Mouse (Mus musculus) CH12.LX (cell line): ENCODE data around the gene Itgad. TPM values are rescaled to one million over a fixed set of nuclear protein-coding genes. Genes with fewer than 3 reads are reported as not detected.

Experiments
- DNase-seq: peaks from one replicate; pipeline ENCODE4 v3.0.0-alpha.2; 2013; ENCODE audit errors: extremely low read depth
- H3K27ac ChIP-seq: 2 replicates; pipeline ENCODE4 v1.5.1; 2012; ENCODE audit warnings: low read depth, mild to moderate bottlenecking, control low read depth, moderate library complexity; ENCODE audit not compliant: insufficient read depth
- H3K27me3 ChIP-seq: replicated peaks from 2 replicates; pipeline ENCODE3; 2012; ENCODE audit warnings: inconsistent platforms
- H3K36me3 ChIP-seq, 2 experiments: replicated peaks in 1 of 2; 2 replicates each; pipeline versions ENCODE3 to v1.6.1; 2012; ENCODE audit warnings: inconsistent platforms in 1 of 2, low read length in 1 of 2, mild to moderate bottlenecking in 1 of 2, mixed read lengths in 1 of 2, moderate library complexity in 1 of 2; ENCODE audit not compliant: control insufficient read depth in 1 of 2, insufficient read depth in 1 of 2
- H3K4me1 ChIP-seq, 2 experiments: 2 replicates each; pipeline ENCODE4 v1.6.1; 2012; ENCODE audit warnings: inconsistent platforms in 1 of 2, moderate library complexity in 1 of 2; ENCODE audit not compliant: insufficient read depth in 2 of 2, control insufficient read depth in 1 of 2
- H3K4me2 ChIP-seq: 2 replicates; pipeline ENCODE4 v1.6.1; 2012; ENCODE audit warnings: low read depth, mild to moderate bottlenecking, control low read depth; ENCODE audit not compliant: poor library complexity, insufficient read depth, severe bottlenecking
- H3K4me3 ChIP-seq, 3 experiments: fragments of 150-350 bp in 1 of 3; sonication (generic) in 1 of 3; replicated peaks in 1 of 3; 2 replicates each; pipeline versions ENCODE3 to v1.5.1; 2011 to 2012; ENCODE audit warnings: low read depth in 2 of 3, low read length in 2 of 3, mild to moderate bottlenecking in 2 of 3, moderate library complexity in 2 of 3, control low read depth in 1 of 3, improper control_type of control experiment in 1 of 3, inconsistent platforms in 1 of 3, mixed read lengths in 1 of 3; ENCODE audit not compliant: poor library complexity in 1 of 3
- H3K79me2 ChIP-seq: replicated peaks from 2 replicates; pipeline ENCODE4 v1.6.1; 2012; ENCODE audit warnings: mild to moderate bottlenecking, moderate library complexity; ENCODE audit not compliant: control insufficient read depth, poor library complexity, insufficient read depth, severe bottlenecking; ENCODE audit errors: extremely low read depth
- H3K9ac ChIP-seq: 2 replicates; pipeline ENCODE4 v1.6.1; 2012; ENCODE audit warnings: low read depth, mild to moderate bottlenecking, control low read depth, moderate library complexity; ENCODE audit not compliant: insufficient read depth
- H3K9me3 ChIP-seq: replicated peaks from 2 replicates; pipeline ENCODE3; 2012; ENCODE audit warnings: low read length, inconsistent platforms, mixed read lengths
- CHD2 ChIP-seq: IDR thresholded peaks from 2 replicates; pipeline ENCODE4 v1.6.1; 2011; ENCODE audit warnings: low read length, improper control_type of control experiment
- CTCF ChIP-seq, 2 experiments: IDR thresholded peaks in 1 of 2; conservative IDR thresholded peaks in 1 of 2; 2 replicates each; pipeline ENCODE4 v1.5.1; 2011 to 2012; ENCODE audit warnings: low read depth in 2 of 2, low read length in 2 of 2, improper control_type of control experiment in 1 of 2, inconsistent platforms in 1 of 2, mild to moderate bottlenecking in 1 of 2, moderate library complexity in 1 of 2
- ELF1 ChIP-seq: IDR thresholded peaks from 2 replicates; pipeline ENCODE4 v1.6.1; 2014; ENCODE audit warnings: low read depth, mild to moderate bottlenecking, inconsistent platforms, low read length, improper control_type of control experiment
- ETS1 ChIP-seq: conservative IDR thresholded peaks from 2 replicates; pipeline ENCODE4 v1.6.1; 2012; ENCODE audit warnings: low read depth, mild to moderate bottlenecking, inconsistent platforms, low read length, improper control_type of control experiment, moderate library complexity
- GABPA ChIP-seq: IDR thresholded peaks from 2 replicates; pipeline ENCODE4 v1.6.1; 2012; ENCODE audit warnings: low read depth, low read length, improper control_type of control experiment, inconsistent platforms; ENCODE audit not compliant: insufficient replicate concordance
- HCFC1 ChIP-seq: IDR thresholded peaks from 2 replicates; pipeline ENCODE4 v1.6.1; 2012; ENCODE audit warnings: low read depth, mild to moderate bottlenecking, inconsistent platforms, low read length, improper control_type of control experiment
- IRF4 ChIP-seq: IDR thresholded peaks from 2 replicates; pipeline ENCODE4 v1.6.1; 2014; ENCODE audit warnings: low read depth, mild to moderate bottlenecking, inconsistent platforms, low read length, improper control_type of control experiment
- KAT2A ChIP-seq: IDR thresholded peaks from 2 replicates; pipeline ENCODE4 v1.6.1; 2012; ENCODE audit warnings: low read length, improper control_type of control experiment, inconsistent platforms; ENCODE audit not compliant: insufficient replicate concordance
- MAFK ChIP-seq: IDR thresholded peaks from 2 replicates; pipeline ENCODE4 v1.6.1; 2011; ENCODE audit warnings: low read length, improper control_type of control experiment; ENCODE audit not compliant: insufficient replicate concordance
- MAX ChIP-seq: IDR thresholded peaks from 2 replicates; pipeline ENCODE4 v1.6.1; 2011; ENCODE audit warnings: low read length, improper control_type of control experiment
- MYC ChIP-seq: IDR thresholded peaks from 2 replicates; pipeline ENCODE4 v1.6.1; 2011; ENCODE audit warnings: low read depth, mild to moderate bottlenecking, improper control_type of control experiment, low read length
- NELFE ChIP-seq: IDR thresholded peaks from 2 replicates; pipeline ENCODE4 v1.6.1; 2011; ENCODE audit warnings: low read depth, low read length, improper control_type of control experiment
- PAX5 ChIP-seq: IDR thresholded peaks from 2 replicates; pipeline ENCODE4 v1.6.1; 2012; ENCODE audit warnings: low read length, inconsistent platforms, mixed read lengths
- POLR2AphosphoS2 ChIP-seq: IDR thresholded peaks from 2 replicates; pipeline ENCODE4 v1.6.1; 2011; ENCODE audit warnings: low read depth, low read length, improper control_type of control experiment
- RAD21 ChIP-seq: IDR thresholded peaks from 2 replicates; pipeline ENCODE4 v1.6.1; 2011; ENCODE audit warnings: low read depth, mild to moderate bottlenecking, low read length, improper control_type of control experiment, moderate library complexity
- UBTF ChIP-seq: IDR thresholded peaks from 2 replicates; pipeline ENCODE4 v1.6.1; 2012; ENCODE audit warnings: low read depth, mild to moderate bottlenecking, inconsistent platforms, low read length, improper control_type of control experiment, moderate library complexity
- USF2 ChIP-seq: conservative IDR thresholded peaks from 2 replicates; pipeline ENCODE4 v1.6.1; 2011; ENCODE audit warnings: low read depth, low read length, improper control_type of control experiment
- ZC3H11A ChIP-seq: IDR thresholded peaks from 2 replicates; pipeline ENCODE4 v1.6.1; 2012; ENCODE audit warnings: low read depth, mild to moderate bottlenecking, inconsistent platforms, low read length, improper control_type of control experiment
- ZKSCAN1 ChIP-seq: IDR thresholded peaks from 2 replicates; pipeline ENCODE4 v1.6.1; 2012; ENCODE audit warnings: low read depth, inconsistent platforms, low read length, improper control_type of control experiment, borderline replicate concordance
- ZNF384 ChIP-seq: IDR thresholded peaks from 2 replicates; pipeline ENCODE4 v1.6.1; 2012; ENCODE audit warnings: low read depth, low read length, improper control_type of control experiment, inconsistent platforms
- dilution Hi-C: fragments of 300-500 bp; cut with MboI; formaldehyde crosslinking; loops from 2 replicates; pipeline ENCODE4 v1.14.3; 2020; ENCODE audit warnings: low sequenced_read_pairs; ENCODE audit not compliant: extremely low pct_unique_long_range_greater_than_20kb, extremely low pct_ligation_motif_present
- in situ Hi-C: fragments of 300-500 bp; cut with MboI; formaldehyde crosslinking; loops from 3 replicates; pipeline ENCODE4 v1.14.3; 2019; ENCODE audit warnings: low sequenced_read_pairs, low pct_ligation_motif_present, low pct_unique_long_range_greater_than_20kb, mixed read lengths
- polyA plus RNA-seq: library from polyadenylated mRNA; unstranded; fragments of >175 nt; gene quantifications from 2 replicates; pipeline ENCODE4 v1.2.1, GENCODE M21; 2012; ENCODE audit warnings: low read depth; ENCODE audit not compliant: insufficient read length
- total RNA-seq, 2 experiments: library from RNA; depleted of rRNA; stranded (reverse); fragments of 300-350 nt in 1 of 2; fragments of >200 nt in 1 of 2; gene quantifications; 2 replicates each; pipeline ENCODE4 v1.2.3; 2012 to 2014

Gene Itgad
- total and polyA plus RNA-seq, 3 experiments: not detected

GRCm38 (mm10) chr7:128254978-128255377, 100.8 kb downstream of the Itgad start:
- Histone ChIP-seq H3K27ac (no peak overlapping the region), H3K9me3 (no peaks in the 10 kb centered on the region), H3K4me2 (no peak overlapping the region), H3K4me1 (no peaks in the 10 kb centered on the region), H3K9ac (no peak overlapping the region), H3K79me2 (no peaks in the 10 kb centered on the region), H3K27me3 (peaks cover 6% of the 10 kb centered on the region), H3K4me3 (no peak overlapping the region), H3K36me3 (peaks cover 0 to 16% of the 10 kb centered on the region in 2 experiments)
- no peak for DNase-seq
- TF ChIP-seq PAX5: no peak
- TF ChIP-seq UBTF: no peak
- no peak for TF ChIP-seq ZC3H11A
- no peak for TF ChIP-seq ELF1
- TF ChIP-seq ZNF384: no peak
- no peak for TF ChIP-seq MAFK
- in situ Hi-C loops: no loop called here
- dilution Hi-C loops: no loop called here

- Histone ChIP-seq H3K4me2 (no peak overlapping the region), H3K79me2 (no peaks in the 10 kb centered on the region), H3K4me1 (no peaks in the 10 kb centered on the region), H3K27ac (no peak overlapping the region), H3K4me3 (no peak overlapping the region), H3K9me3 (no peaks in the 10 kb centered on the region), H3K36me3 (peaks cover 0 to 15% of the 10 kb centered on the region in 2 experiments), H3K9ac (no peak overlapping the region), H3K27me3 (peaks cover 12% of the 10 kb centered on the region)
- dilution Hi-C loops (no loop called here), in situ Hi-C loops (no loop called here)
- no peak for DNase-seq
- no peak for TF ChIP-seq CTCF (conservative IDR thresholded peaks at IDR 0.05 in 1 of 2, IDR thresholded peaks at IDR 0.05 in 1 of 2; ENCODE audit: low read depth in 2 of 2, low read length in 2 of 2)
- no peak for TF ChIP-seq ETS1
- no peak for TF ChIP-seq IRF4
- TF ChIP-seq HCFC1: no peak
- TF ChIP-seq CHD2: no peak
- no peak for TF ChIP-seq MYC
- TF ChIP-seq USF2: no peak
- TF ChIP-seq POLR2AphosphoS2: no peak
- TF ChIP-seq GABPA: no peak
- TF ChIP-seq KAT2A: no peak
- TF ChIP-seq MAX: no peak
- no peak for TF ChIP-seq NELFE
- no peak for TF ChIP-seq ELF1
- TF ChIP-seq ZKSCAN1: no peak
- TF ChIP-seq PAX5: no peak
- TF ChIP-seq RAD21: no peak
Measured at GRCm38 (mm10) chr7:128255757-128256156, 101.6 kb downstream of the Itgad start.
